Mouse (Mus musculus): Measurements from ENCODE around the gene Gm11938. TPM values are rescaled to one million over a fixed set of nuclear protein-coding genes. Genes with fewer than 3 reads are reported as not detected.
"Not testable (repeated sequence)": the region's sequence is repeated elsewhere in the genome, so short reads cannot be mapped to it uniquely, and the experiment has no call there.

Gene Gm11938
- not detected in 2 replicates for polyA plus RNA-seq (2011; ENCODE audit: insufficient read depth, insufficient read length, low replicate concordance, missing spikeins)

- not testable (repeated sequence) for H3K27ac ChIP-seq (ENCODE audit: control insufficient read depth, insufficient read depth, low read depth, low read length, poor library complexity); H3K4me3 ChIP-seq (replicated peaks; ENCODE audit: control insufficient read depth, low read depth, low read length); H3K4me1 ChIP-seq (ENCODE audit: control insufficient read depth, insufficient read depth, low read length)
- 43% methylated on average over 1 of the region's 1 CpGs for WGBS
Observed at GRCm38 (mm10) chr11:99603208-99603607, at the start of gene Gm11938. Gene Gm11938 (minus strand): TSS chr11:99603308.

GRCm38 (mm10) chr11:99650136-99650535 lies 47.0 kb upstream of the Gm11938 start, which contains the start of gene Gm11555:
Gene Gm11555 (minus strand): TSS chr11:99650236.
- Histone ChIP-seq H3K4me1 (ENCODE audit: control insufficient read depth, insufficient read depth, low read length) (no peaks in the 10 kb centered on the region; the same call in 1 of the 2 replicates), H3K4me3 (replicated peaks; ENCODE audit: control insufficient read depth, low read depth, low read length) (no peak within 1 kb of the TSS), H3K27ac (ENCODE audit: control insufficient read depth, insufficient read depth, low read depth, low read length, poor library complexity) (no peak within 1 kb of the TSS)
- WGBS = 71% methylated on average over 2 of the region's 2 CpGs
- TF ChIP-seq POLR2A (IDR thresholded peaks at IDR 0.05; ENCODE audit: borderline replicate concordance, control insufficient read depth, low read depth, low read length) (no peak), CTCF (IDR thresholded peaks at IDR 0.05; ENCODE audit: control insufficient read depth, insufficient read depth, low read length) (no peak)

GRCm38 (mm10) chr11:99646444-99646843 lies 43.3 kb upstream of the Gm11938 start:
- TF ChIP-seq CTCF (IDR thresholded peaks at IDR 0.05; ENCODE audit: control insufficient read depth, insufficient read depth, low read length) = no peak
- no peak for TF ChIP-seq POLR2A (IDR thresholded peaks at IDR 0.05; ENCODE audit: borderline replicate concordance, control insufficient read depth, low read depth, low read length)
- Histone ChIP-seq H3K4me1 (ENCODE audit: control insufficient read depth, insufficient read depth, low read length) (no peaks in the 10 kb centered on the region), H3K27ac (ENCODE audit: control insufficient read depth, insufficient read depth, low read depth, low read length, poor library complexity) (no peak overlapping the region), H3K4me3 (replicated peaks; ENCODE audit: control insufficient read depth, low read depth, low read length) (no peak overlapping the region)
- 83% methylated on average over 15 of the region's 15 CpGs for WGBS

GRCm38 (mm10) chr11:99644351-99644750 lies 41.2 kb upstream of the Gm11938 start:
- Histone ChIP-seq H3K4me3 (replicated peaks; ENCODE audit: control insufficient read depth, low read depth, low read length) (no peak overlapping the region), H3K27ac (ENCODE audit: control insufficient read depth, insufficient read depth, low read depth, low read length, poor library complexity) (no peak overlapping the region), H3K4me1 (ENCODE audit: control insufficient read depth, insufficient read depth, low read length) (no peaks in the 10 kb centered on the region)
- TF ChIP-seq CTCF (IDR thresholded peaks at IDR 0.05; ENCODE audit: control insufficient read depth, insufficient read depth, low read length) = no peak
- no peak for TF ChIP-seq POLR2A (IDR thresholded peaks at IDR 0.05; ENCODE audit: borderline replicate concordance, control insufficient read depth, low read depth, low read length)
- WGBS = 65% methylated on average over 3 of the region's 3 CpGs

DNA sequence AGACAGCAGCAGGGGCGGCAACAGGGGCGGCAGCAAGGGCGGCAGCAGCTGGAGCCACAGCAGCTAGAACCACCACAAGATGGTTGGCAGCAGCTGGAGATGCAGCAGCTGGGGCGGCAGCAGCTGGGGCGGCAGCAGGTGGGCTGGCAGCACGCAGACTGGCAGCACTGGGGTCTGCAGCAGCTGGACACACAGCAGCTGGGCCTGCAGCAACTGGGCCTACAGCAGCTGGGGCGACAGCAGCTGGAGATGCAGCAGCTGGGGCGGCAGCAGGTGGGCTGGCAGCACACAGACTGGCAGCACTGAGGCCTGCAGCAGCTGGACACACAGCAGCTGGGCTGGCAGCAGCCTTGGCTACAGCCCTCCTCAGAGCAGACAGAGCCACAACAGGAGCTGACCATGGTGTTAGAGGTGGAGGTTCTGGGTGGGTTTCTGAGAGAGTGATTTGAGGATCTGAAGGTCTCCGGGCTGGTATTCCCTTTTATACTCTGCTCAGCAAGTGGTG lies 40.6 kb upstream of the Gm11938 start, which contains the start of gene Krtap4-7:
Gene Krtap4-7 (minus strand): TSS at position 455 of the 505 bp plus-strand sequence.
- 70% methylated on average over 9 of the region's 9 CpGs for WGBS
- H3K4me1 ChIP-seq (ENCODE audit: control insufficient read depth, insufficient read depth, low read length); H3K4me3 ChIP-seq (replicated peaks; ENCODE audit: control insufficient read depth, low read depth, low read length); H3K27ac ChIP-seq (ENCODE audit: control insufficient read depth, insufficient read depth, low read depth, low read length, poor library complexity): not testable (repeated sequence)

- no peak for TF ChIP-seq CTCF (IDR thresholded peaks at IDR 0.05; ENCODE audit: control insufficient read depth, insufficient read depth, low read length)
- TF ChIP-seq POLR2A (IDR thresholded peaks at IDR 0.05; ENCODE audit: borderline replicate concordance, control insufficient read depth, low read depth, low read length) = no peak
- Histone ChIP-seq H3K4me1 (ENCODE audit: control insufficient read depth, insufficient read depth, low read length) (no peaks in the 10 kb centered on the region), H3K4me3 (replicated peaks; ENCODE audit: control insufficient read depth, low read depth, low read length) (no peak overlapping the region), H3K27ac (ENCODE audit: control insufficient read depth, insufficient read depth, low read depth, low read length, poor library complexity) (no peak overlapping the region)
- 21% methylated on average over 1 of the region's 1 CpGs for WGBS
Observed at GRCm38 (mm10) chr11:99640926-99641325, 37.8 kb upstream of the Gm11938 start.

GRCm38 (mm10) chr11:99637086-99637485 lies 34.0 kb upstream of the Gm11938 start:
- WGBS = 68% methylated on average over 1 of the region's 1 CpGs
- TF ChIP-seq POLR2A (IDR thresholded peaks at IDR 0.05; ENCODE audit: borderline replicate concordance, control insufficient read depth, low read depth, low read length) (no peak), CTCF (IDR thresholded peaks at IDR 0.05; ENCODE audit: control insufficient read depth, insufficient read depth, low read length) (no peak)
- no peak overlapping the region for H3K4me3 ChIP-seq (replicated peaks; ENCODE audit: control insufficient read depth, low read depth, low read length)

GRCm38 (mm10) chr11:99634653-99635134 lies 31.6 kb upstream of the Gm11938 start, which contains the start of gene Krtap4-2:
Gene Krtap4-2 (minus strand): TSS chr11:99635084.
- H3K27ac ChIP-seq (ENCODE audit: control insufficient read depth, insufficient read depth, low read depth, low read length, poor library complexity) = no peak within 1 kb of the TSS
- TF ChIP-seq POLR2A (IDR thresholded peaks at IDR 0.05; ENCODE audit: borderline replicate concordance, control insufficient read depth, low read depth, low read length) = no peak
- no peak for TF ChIP-seq CTCF (IDR thresholded peaks at IDR 0.05; ENCODE audit: control insufficient read depth, insufficient read depth, low read length)
- no peaks in the 10 kb centered on the region for H3K4me1 ChIP-seq (ENCODE audit: control insufficient read depth, insufficient read depth, low read length)
- H3K4me3 ChIP-seq (replicated peaks; ENCODE audit: control insufficient read depth, low read depth, low read length) = no peak within 1 kb of the TSS
- WGBS = 52% methylated on average over 8 of the region's 8 CpGs

More at GRCm38 (mm10) chr11:99637086-99637485, 34.0 kb upstream of the Gm11938 start:
- no peak overlapping the region for H3K27ac ChIP-seq (ENCODE audit: control insufficient read depth, insufficient read depth, low read depth, low read length, poor library complexity)
- no peaks in the 10 kb centered on the region for H3K4me1 ChIP-seq (ENCODE audit: control insufficient read depth, insufficient read depth, low read length)

DNA sequence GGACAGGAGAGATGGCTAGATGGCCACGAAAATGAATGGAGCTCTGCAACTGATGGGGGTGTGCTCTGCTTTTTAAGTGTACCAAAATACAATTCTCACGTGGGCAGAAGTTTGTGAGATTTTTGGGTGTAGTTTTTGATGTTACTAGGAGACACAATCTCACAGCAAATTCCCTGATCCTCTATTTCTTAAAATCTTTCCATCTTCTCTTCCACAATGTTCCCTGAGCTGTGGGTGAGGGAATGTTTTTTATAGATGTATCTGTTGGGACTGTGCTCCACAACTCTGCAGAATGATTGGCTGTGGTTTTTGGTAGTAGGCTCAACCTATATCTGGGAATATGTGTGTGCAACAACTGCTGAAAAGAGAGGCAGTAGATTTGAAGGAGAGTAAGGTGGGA lies 30.2 kb upstream of the Gm11938 start:
- Histone ChIP-seq H3K4me1 (ENCODE audit: control insufficient read depth, insufficient read depth, low read length) (no peaks in the 10 kb centered on the region), H3K27ac (ENCODE audit: control insufficient read depth, insufficient read depth, low read depth, low read length, poor library complexity) (no peak overlapping the region), H3K4me3 (replicated peaks; ENCODE audit: control insufficient read depth, low read depth, low read length) (no peak overlapping the region)
- no peak for TF ChIP-seq POLR2A (IDR thresholded peaks at IDR 0.05; ENCODE audit: borderline replicate concordance, control insufficient read depth, low read depth, low read length)
- no peak for TF ChIP-seq CTCF (IDR thresholded peaks at IDR 0.05; ENCODE audit: control insufficient read depth, insufficient read depth, low read length)
- 40% methylated on average over 2 of the region's 2 CpGs for WGBS
